23 mouse cellular contexts compared by ENCODE assay signal in the genomic region with DNA sequence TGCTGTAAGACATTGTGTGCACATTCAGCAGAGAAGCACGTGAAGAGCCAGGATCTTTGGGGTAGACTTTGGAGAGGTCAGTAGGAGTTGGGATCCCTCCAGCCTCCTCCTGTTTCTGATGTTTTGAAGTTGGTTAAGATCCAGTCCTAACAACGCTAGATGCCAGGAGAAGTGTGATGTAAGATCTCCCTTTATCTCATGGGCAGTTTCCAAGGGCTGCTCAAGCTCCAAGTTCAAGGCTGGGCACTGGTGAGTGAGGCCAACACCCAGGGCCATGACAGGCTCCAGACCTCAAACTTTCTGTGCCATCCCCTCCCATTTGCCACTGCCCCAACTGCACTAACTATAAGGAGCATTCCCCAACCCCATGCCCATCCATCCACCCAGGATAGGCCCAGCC. TPM values are rescaled to one million over a fixed set of nuclear protein-coding genes. Genes with fewer than 3 reads are reported as not detected.
A peak's percentile ranks its signal among the peaks of the same experiment; 100 is the strongest.
DNase-seq lines count a peak whose midpoint lies in the region; TF ChIP-seq lines count a peak whose summit lies in the region.
"Had no signal": no experiment of that assay in that cellular context is flagged by ENCODE, and none has a peak within 500 bp of the region (broad histone marks: within the 10 kb centered on the region; RNA-seq: fewer than 3 reads in every experiment).

No protein-coding gene starts in this region.

- DNase-seq in heart, postnatal 25 days (ENCODE audit: low spot score), result peak; percentile 1
- no peak for DNase-seq in heart, adult 11 months
- peak; percentile 34 for DNase-seq in lung, postnatal 36 days
- DNase-seq in lung, adult 2 months, result no peak
- peak; percentile 46 for DNase-seq in adipocyte (ENCODE audit: low spot score)
- peak; percentile 49 for DNase-seq in fibroblast of lung, adult 2 months (ENCODE audit: low read depth)
- DNase-seq in gastrocnemius, postnatal 25 days, result no peak
- DNase-seq: cerebellum, adult 2 months; cerebellum, postnatal 25 days; heart, postnatal 10 days; kidney, adult 2 months; kidney, postnatal 36 days; liver, postnatal 0 days; midbrain, embryonic 14.5 days; right cerebral cortex, postnatal 25 days had no signal

- H3K4me1 ChIP-seq in lung, adult 2 months (ENCODE audit: control insufficient read depth, insufficient read depth, low read length), result no peaks in the 10 kb centered on the region
- H3K4me1 ChIP-seq: intestine, embryonic 15.5 days; liver, embryonic 12.5 days; stomach, embryonic 15.5 days had no signal

- no peak for TF ChIP-seq CTCF in lung, adult 2 months (IDR thresholded peaks at IDR 0.05; ENCODE audit: insufficient read depth, low read length)

- 55% methylated on average over 2 of the region's 2 CpGs for WGBS in lung, adult 2 months

- TF ChIP-seq POLR2A in lung, adult 2 months (IDR thresholded peaks at IDR 0.05; ENCODE audit: borderline replicate concordance, extremely low read depth, low read depth, low read length), result no peak

- intact Hi-C loops in heart, postnatal 25 days (cut with DNase I), result no loop called here

- no peak overlapping the region for H3K4me3 ChIP-seq in lung, adult 2 months (replicated peaks; ENCODE audit: extremely low read depth, low read depth, low read length)
- H3K4me3 ChIP-seq: heart, embryonic 13.5 days; intestine, embryonic 15.5 days; layer of hippocampus, adult 2 months; left cerebral cortex, adult 2 months; limb, embryonic 12.5 days; liver, embryonic 12.5 days; megakaryocyte, embryonic 14.5 days; stomach, embryonic 15.5 days had no signal

RNA-seq across cellular contexts. Expression of gene Slc6a6, which starts 49.0 kb away (rescaled TPM):
- total RNA-seq in heart, postnatal 25 days (2021), result 100 to 1,000 TPM in 1 of 2 experiments, 10 to 100 TPM in 1; 85.0 to 102 TPM
- polyA plus RNA-seq in lung, adult 2 months (2012; rRNA removed), result 178 and 228 TPM in 2 replicates
- 10 to 100 TPM; 52.1 to 57.8 TPM for total RNA-seq in gastrocnemius, postnatal 25 days (2021)

Comparison
In these comparisons a context has a peak if more than half of its experiments do, and no peak if none do; other contexts are left out.
1. DNase-seq: peak in heart, postnatal 25 days (single experiment), lung, postnatal 36 days (single experiment), adipocyte (single experiment) and fibroblast of lung, adult 2 months (single experiment); none in heart, adult 11 months (single experiment), lung, adult 2 months (single experiment) and gastrocnemius, postnatal 25 days (single experiment).